Mouse (Mus musculus): ENCODE measurements around the gene Gm11639. TPM values are rescaled to one million over a fixed set of nuclear protein-coding genes. Genes with fewer than 3 reads are reported as not detected.
"Not testable (repeated sequence)": the region's sequence is repeated elsewhere in the genome, so short reads cannot be mapped to it uniquely, and the experiment has no call there.

Gm11639 gene
- polyA plus RNA-seq, 1 experiment, result 0.01 TPM

DNA sequence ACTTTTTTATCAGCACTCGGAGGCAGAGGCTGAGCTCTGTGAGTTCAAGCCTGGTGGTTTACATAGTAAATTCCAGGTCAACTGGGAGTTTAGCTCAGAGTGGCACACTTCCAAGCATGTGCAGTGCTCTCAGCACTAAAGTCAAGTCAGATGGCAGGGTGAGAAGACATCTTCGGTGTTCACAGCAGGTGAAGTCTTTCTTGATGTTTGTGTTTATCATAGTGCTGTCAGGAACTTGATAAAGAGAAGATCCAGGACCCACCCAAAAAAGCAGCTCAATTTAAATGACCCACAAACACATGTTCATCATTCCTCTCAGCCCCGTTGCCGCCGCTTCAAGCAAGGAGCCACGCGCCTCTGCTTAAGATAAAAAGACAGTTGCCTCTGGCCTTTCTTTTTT lies 450.2 kb downstream of the Gm11639 start:
- Histone ChIP-seq H3K4me3 (ENCODE audit: control insufficient read depth, insufficient read depth, low read length) (no peak overlapping the region), H3K36me3 (ENCODE audit: control insufficient read depth, insufficient read depth, low read length) (peaks cover 72% of the 10 kb centered on the region), H3K4me1 (replicated peaks; ENCODE audit: control insufficient read depth, insufficient read depth, low read length) (no peaks in the 10 kb centered on the region), H3K27me3 (ENCODE audit: control insufficient read depth, insufficient read depth, low read length) (no peaks in the 10 kb centered on the region), H3K27ac (ENCODE audit: control insufficient read depth, insufficient read depth, low read length) (no peak overlapping the region)
- DNase-seq, result no peak
- 98% methylated on average over 7 of the region's 7 CpGs for WGBS
- TF ChIP-seq CTCF (IDR thresholded peaks at IDR 0.05; ENCODE audit: borderline replicate concordance, control insufficient read depth, extremely low read depth, insufficient read depth, low read length, poor library complexity) (no peak), POLR2A (IDR thresholded peaks at IDR 0.05; ENCODE audit: control insufficient read depth, extremely low read depth, insufficient read depth, low read length, poor library complexity) (no peak)

DNA sequence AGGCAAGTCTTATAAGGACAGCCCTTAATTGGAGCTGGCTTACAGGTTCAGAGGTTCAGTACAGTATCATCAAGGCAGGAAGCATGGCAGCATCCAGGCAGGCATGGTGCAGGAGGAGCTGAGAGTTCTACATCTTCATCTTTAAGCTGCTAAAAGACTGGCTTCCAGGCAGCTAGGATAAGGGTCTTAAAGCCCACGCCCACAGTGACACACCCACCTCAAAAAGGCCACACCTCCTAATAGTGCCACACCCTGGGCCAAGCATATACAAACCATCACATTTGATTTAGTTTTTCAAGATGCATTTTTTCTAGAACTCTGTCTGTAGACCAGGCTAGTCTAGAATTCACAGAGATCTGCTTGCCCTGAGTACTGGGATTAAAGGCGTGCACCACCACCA lies 451.7 kb downstream of the Gm11639 start:
- not testable (repeated sequence) for H3K27me3 ChIP-seq (ENCODE audit: control insufficient read depth, insufficient read depth, low read length); DNase-seq; H3K4me3 ChIP-seq (ENCODE audit: control insufficient read depth, insufficient read depth, low read length); H3K4me1 ChIP-seq (replicated peaks; ENCODE audit: control insufficient read depth, insufficient read depth, low read length); H3K27ac ChIP-seq (ENCODE audit: control insufficient read depth, insufficient read depth, low read length)
- H3K36me3 ChIP-seq (ENCODE audit: control insufficient read depth, insufficient read depth, low read length), result peaks cover 66% of the 10 kb centered on the region
- 94% methylated on average over 2 of the region's 2 CpGs for WGBS

DNA sequence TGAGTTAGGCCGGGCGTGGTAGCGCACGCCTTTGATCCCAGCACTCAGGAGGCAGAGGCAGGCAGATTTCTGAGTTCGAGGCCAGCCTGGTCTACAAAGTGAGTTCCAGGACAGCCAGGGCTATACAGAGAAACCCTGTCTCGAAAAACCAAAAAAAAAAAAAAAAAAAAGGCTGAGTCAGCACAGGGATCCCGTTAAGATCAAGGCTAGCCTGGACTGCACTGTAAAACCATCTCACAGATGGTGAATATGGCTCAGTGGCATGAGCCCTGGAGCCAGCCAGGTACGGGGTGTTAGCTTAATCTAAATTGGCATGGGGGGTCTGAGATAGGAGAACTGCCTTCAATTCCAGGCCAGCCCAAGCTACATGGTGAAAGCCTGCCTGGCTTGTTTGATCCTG lies 455.0 kb downstream of the Gm11639 start:
- not testable (repeated sequence) for H3K27ac ChIP-seq (ENCODE audit: control insufficient read depth, insufficient read depth, low read length); H3K4me3 ChIP-seq (ENCODE audit: control insufficient read depth, insufficient read depth, low read length); H3K27me3 ChIP-seq (ENCODE audit: control insufficient read depth, insufficient read depth, low read length); H3K4me1 ChIP-seq (replicated peaks; ENCODE audit: control insufficient read depth, insufficient read depth, low read length); DNase-seq
- H3K36me3 ChIP-seq (ENCODE audit: control insufficient read depth, insufficient read depth, low read length), result peaks cover 38% of the 10 kb centered on the region
- WGBS, result 94% methylated on average over 8 of the region's 8 CpGs

DNA sequence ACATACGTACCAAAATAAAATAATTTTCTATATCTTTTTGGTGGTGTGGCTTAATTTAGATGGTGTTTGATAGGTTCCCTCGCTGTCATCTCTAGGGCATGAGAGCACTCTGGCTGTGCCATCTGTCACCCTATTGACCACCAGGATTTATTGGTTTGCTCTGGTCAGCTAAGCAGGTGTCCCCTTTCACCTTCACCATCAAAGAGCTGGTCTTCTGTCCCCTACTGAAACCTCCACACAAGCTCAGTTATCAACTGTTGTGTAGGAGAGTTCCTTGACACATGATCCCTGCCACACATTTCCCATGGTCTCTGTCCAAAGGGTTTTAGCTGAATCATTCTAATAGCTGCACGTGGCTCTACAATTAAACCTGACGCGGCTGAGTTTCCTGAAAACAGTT lies 455.6 kb downstream of the Gm11639 start:
- no peak for DNase-seq
- H3K4me3 ChIP-seq (ENCODE audit: control insufficient read depth, insufficient read depth, low read length), result no peak overlapping the region
- no peaks in the 10 kb centered on the region for H3K27me3 ChIP-seq (ENCODE audit: control insufficient read depth, insufficient read depth, low read length)
- WGBS, result 94% methylated on average over 5 of the region's 5 CpGs
- H3K36me3 ChIP-seq (ENCODE audit: control insufficient read depth, insufficient read depth, low read length), result peaks cover 34% of the 10 kb centered on the region
- TF ChIP-seq CTCF (IDR thresholded peaks at IDR 0.05; ENCODE audit: borderline replicate concordance, control insufficient read depth, extremely low read depth, insufficient read depth, low read length, poor library complexity), result no peak
- no peak for TF ChIP-seq POLR2A (IDR thresholded peaks at IDR 0.05; ENCODE audit: control insufficient read depth, extremely low read depth, insufficient read depth, low read length, poor library complexity)
- H3K27ac ChIP-seq (ENCODE audit: control insufficient read depth, insufficient read depth, low read length), result no peak overlapping the region
- H3K4me1 ChIP-seq (replicated peaks; ENCODE audit: control insufficient read depth, insufficient read depth, low read length), result no peaks in the 10 kb centered on the region

DNA sequence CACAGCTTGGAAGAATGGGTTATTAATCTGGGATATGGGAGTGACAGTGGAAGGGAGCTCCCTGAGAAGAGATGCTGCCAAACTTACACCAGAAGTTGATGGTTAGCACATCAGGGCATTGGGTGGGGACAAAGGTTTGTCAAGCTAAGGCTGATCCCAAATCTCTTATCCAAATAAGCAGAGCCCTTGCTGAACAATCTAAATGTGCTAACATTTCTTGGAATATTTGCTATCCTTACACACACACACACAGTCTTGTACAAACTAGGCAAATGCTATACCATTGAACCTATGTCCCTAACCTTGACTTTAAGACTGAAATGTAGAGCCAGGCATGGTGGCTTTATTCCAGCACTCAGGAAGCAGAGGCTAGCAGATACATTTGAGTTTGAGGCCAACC lies 458.1 kb downstream of the Gm11639 start:
- Histone ChIP-seq H3K27me3 (ENCODE audit: control insufficient read depth, insufficient read depth, low read length) (no peaks in the 10 kb centered on the region), H3K4me1 (replicated peaks; ENCODE audit: control insufficient read depth, insufficient read depth, low read length) (no peaks in the 10 kb centered on the region), H3K27ac (ENCODE audit: control insufficient read depth, insufficient read depth, low read length) (no peak overlapping the region), H3K36me3 (ENCODE audit: control insufficient read depth, insufficient read depth, low read length) (peaks cover 14% of the 10 kb centered on the region), H3K4me3 (ENCODE audit: control insufficient read depth, insufficient read depth, low read length) (no peak overlapping the region)
- TF ChIP-seq CTCF (IDR thresholded peaks at IDR 0.05; ENCODE audit: borderline replicate concordance, control insufficient read depth, extremely low read depth, insufficient read depth, low read length, poor library complexity) (no peak), POLR2A (IDR thresholded peaks at IDR 0.05; ENCODE audit: control insufficient read depth, extremely low read depth, insufficient read depth, low read length, poor library complexity) (no peak)
- no peak for DNase-seq

DNA sequence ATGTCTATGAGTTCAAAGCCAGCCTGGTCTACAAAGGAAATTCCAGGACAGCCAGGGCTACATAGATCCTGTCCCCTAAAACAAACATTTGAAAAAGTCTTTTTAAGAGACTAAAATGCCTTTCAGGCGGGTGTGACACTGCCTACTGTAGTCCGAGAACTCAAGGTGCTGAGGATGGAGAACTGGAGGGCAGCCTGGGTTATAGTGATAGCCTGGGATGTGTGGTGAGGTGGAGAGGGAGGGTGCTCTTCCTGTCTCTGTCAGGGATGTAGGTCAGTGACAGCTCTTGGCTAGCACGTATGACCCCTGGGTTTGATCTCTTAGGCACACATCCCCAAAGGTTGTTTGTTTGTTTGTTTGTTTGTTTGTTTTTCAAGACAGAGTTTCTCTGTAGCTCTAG lies 458.6 kb downstream of the Gm11639 start:
- no peak overlapping the region for H3K27ac ChIP-seq (ENCODE audit: control insufficient read depth, insufficient read depth, low read length)
- peaks cover 8% of the 10 kb centered on the region for H3K36me3 ChIP-seq (ENCODE audit: control insufficient read depth, insufficient read depth, low read length)
- no peak overlapping the region for H3K4me3 ChIP-seq (ENCODE audit: control insufficient read depth, insufficient read depth, low read length)
- DNase-seq, result no peak
- no peak for TF ChIP-seq CTCF (IDR thresholded peaks at IDR 0.05; ENCODE audit: borderline replicate concordance, control insufficient read depth, extremely low read depth, insufficient read depth, low read length, poor library complexity)
- TF ChIP-seq POLR2A (IDR thresholded peaks at IDR 0.05; ENCODE audit: control insufficient read depth, extremely low read depth, insufficient read depth, low read length, poor library complexity), result no peak
- WGBS, result 92% methylated on average over 3 of the region's 3 CpGs
- H3K27me3 ChIP-seq (ENCODE audit: control insufficient read depth, insufficient read depth, low read length), result no peaks in the 10 kb centered on the region
- H3K4me1 ChIP-seq (replicated peaks; ENCODE audit: control insufficient read depth, insufficient read depth, low read length), result no peaks in the 10 kb centered on the region

DNA sequence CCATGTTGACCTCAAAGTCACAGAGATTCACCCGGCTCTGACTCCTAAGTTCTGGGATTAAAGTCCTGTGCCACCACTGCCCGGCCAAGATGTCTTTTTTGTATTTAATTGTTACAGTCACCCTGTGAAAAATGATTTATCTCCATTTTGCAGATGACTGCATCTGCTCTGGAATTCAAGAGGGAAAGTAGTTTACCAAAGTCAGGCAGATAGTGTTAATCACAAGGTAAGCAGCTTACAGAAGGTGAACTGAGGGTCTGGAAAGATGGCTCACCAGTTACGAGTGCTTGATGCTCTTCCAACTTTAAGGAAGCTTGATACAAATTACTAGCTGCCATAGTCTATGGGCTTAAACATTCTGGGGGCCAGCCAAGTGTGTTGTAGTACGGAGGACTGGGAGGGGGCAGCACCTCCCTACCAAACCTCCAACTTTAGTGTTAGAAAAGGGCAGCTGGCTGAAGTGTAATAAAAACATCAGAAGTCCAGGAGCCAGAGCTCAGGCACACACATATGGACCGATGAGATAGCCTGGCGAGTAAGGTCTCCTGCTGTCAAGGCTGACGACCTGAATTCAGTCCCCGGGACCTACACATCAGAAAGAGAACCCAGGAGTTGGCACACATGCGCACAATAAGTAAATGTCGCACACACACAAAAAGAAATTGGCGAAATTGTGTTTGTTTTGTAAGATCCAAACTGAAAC lies 459.2 kb downstream of the Gm11639 start:
- TF ChIP-seq CTCF (IDR thresholded peaks at IDR 0.05; ENCODE audit: borderline replicate concordance, control insufficient read depth, extremely low read depth, insufficient read depth, low read length, poor library complexity), result no peak
- TF ChIP-seq POLR2A (IDR thresholded peaks at IDR 0.05; ENCODE audit: control insufficient read depth, extremely low read depth, insufficient read depth, low read length, poor library complexity), result no peak
- no peaks in the 10 kb centered on the region for H3K4me1 ChIP-seq (replicated peaks; ENCODE audit: control insufficient read depth, insufficient read depth, low read length)
- H3K4me3 ChIP-seq (ENCODE audit: control insufficient read depth, insufficient read depth, low read length), result no peak overlapping the region
- peaks cover 3% of the 10 kb centered on the region for H3K36me3 ChIP-seq (ENCODE audit: control insufficient read depth, insufficient read depth, low read length)
- DNase-seq, result no peak
- no peak overlapping the region for H3K27ac ChIP-seq (ENCODE audit: control insufficient read depth, insufficient read depth, low read length)
- no peaks in the 10 kb centered on the region for H3K27me3 ChIP-seq (ENCODE audit: control insufficient read depth, insufficient read depth, low read length)
- 92% methylated on average over 11 of the region's 11 CpGs for WGBS

Measured in thymus, adult 2 months (tissue).